8 mouse cellular contexts compared by ENCODE assay signal in the genomic region with DNA sequence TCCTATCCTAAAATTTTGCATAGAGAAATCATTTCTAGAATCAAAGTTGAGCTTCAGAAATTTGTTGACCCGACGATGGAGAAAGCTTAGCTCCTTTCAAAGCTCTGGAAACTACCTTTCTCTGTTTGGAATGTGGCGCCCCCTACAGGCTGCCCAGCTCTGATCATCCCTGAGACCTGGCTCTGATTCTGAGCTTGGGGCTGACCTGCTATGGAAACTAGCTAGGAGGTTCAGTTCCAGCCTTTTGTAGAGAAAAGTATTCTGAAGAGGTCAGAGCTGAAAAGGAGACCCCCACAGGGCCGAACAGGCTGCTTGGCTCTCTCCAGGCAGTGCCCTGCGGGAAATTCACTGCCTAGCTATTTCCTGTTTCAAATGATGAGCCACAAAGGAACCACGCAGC.
A peak's percentile ranks its signal among the peaks of the same experiment; 100 is the strongest.
DNase-seq lines count a peak whose midpoint lies in the region; ATAC-seq and TF ChIP-seq lines count a peak whose summit lies in the region.

No protein-coding gene starts in this region.

- H3K9me3 ChIP-seq in forebrain, embryonic 14.5 days (replicated peaks; ENCODE audit: control insufficient read depth, low read length): no peaks in the 10 kb centered on the region
- H3K9me3 ChIP-seq in forebrain, embryonic 16.5 days (ENCODE audit: control insufficient read depth, low read length): no peaks in the 10 kb centered on the region
- no peaks in the 10 kb centered on the region for H3K9me3 ChIP-seq in embryonic facial prominence, embryonic 13.5 days
- no peaks in the 10 kb centered on the region for H3K9me3 ChIP-seq in stomach, postnatal 0 days (ENCODE audit: control insufficient read depth, low read length)

- no peak overlapping the region for H3K4me3 ChIP-seq in forebrain, embryonic 14.5 days (ENCODE audit: low read depth, low read length)
- no peak overlapping the region for H3K4me3 ChIP-seq in forebrain, embryonic 16.5 days (replicated peaks; ENCODE audit: low read length)
- no peak overlapping the region for H3K4me3 ChIP-seq in embryonic facial prominence, embryonic 13.5 days
- no peak overlapping the region for H3K4me3 ChIP-seq in stomach, postnatal 0 days (ENCODE audit: low read depth, low read length)

- no peak overlapping the region for H3K27ac ChIP-seq in forebrain, embryonic 14.5 days (ENCODE audit: low read depth, low read length)
- H3K27ac ChIP-seq in forebrain, embryonic 16.5 days (ENCODE audit: low read length): no peak overlapping the region
- peak overlapping the region; percentile 39; the same call in 1 of the 2 replicates for H3K27ac ChIP-seq in embryonic facial prominence, embryonic 13.5 days
- H3K27ac ChIP-seq in stomach, postnatal 0 days (replicated peaks): no peak overlapping the region

- DNase-seq in forebrain, embryonic 14.5 days (ENCODE audit: low spot score): peak; percentile 68
- peak; percentile 77 for DNase-seq in 3T3-L1 (ENCODE audit: low read depth, low spot score)
- DNase-seq in adrenal gland, postnatal 10 days: peak; percentile 79
- peak; percentile 81 for DNase-seq in layer of hippocampus, postnatal 10 days (ENCODE audit: low spot score in 2 of 2)
- peak; percentile 41 for DNase-seq in lung, postnatal 25 days (ENCODE audit: low spot score)
- peak; percentile 44 for DNase-seq in stomach, postnatal 0 days (ENCODE audit: low spot score)

- no peaks in the 10 kb centered on the region for H3K27me3 ChIP-seq in forebrain, embryonic 14.5 days (replicated peaks; ENCODE audit: control insufficient read depth, insufficient read depth, low read length)
- H3K27me3 ChIP-seq in forebrain, embryonic 16.5 days (replicated peaks; ENCODE audit: control insufficient read depth, insufficient read depth, low read length): no peaks in the 10 kb centered on the region
- H3K27me3 ChIP-seq in embryonic facial prominence, embryonic 13.5 days: peaks cover 3% of the 10 kb centered on the region; the same call in 1 of the 2 replicates
- H3K27me3 ChIP-seq in stomach, postnatal 0 days (ENCODE audit: control insufficient read depth, insufficient read depth, low read length): no peaks in the 10 kb centered on the region

- no peak overlapping the region for H3K4me2 ChIP-seq in forebrain, embryonic 14.5 days (ENCODE audit: low read length)
- no peak overlapping the region for H3K4me2 ChIP-seq in forebrain, embryonic 16.5 days (ENCODE audit: low read length)
- no peak overlapping the region for H3K4me2 ChIP-seq in embryonic facial prominence, embryonic 13.5 days
- H3K4me2 ChIP-seq in stomach, postnatal 0 days (replicated peaks; ENCODE audit: low read depth): no peak overlapping the region

- 16% methylated on average over 6 of the region's 6 CpGs for WGBS in forebrain, embryonic 14.5 days
- 15% methylated on average over 6 of the region's 6 CpGs for WGBS in forebrain, embryonic 16.5 days
- 12% methylated on average over 6 of the region's 6 CpGs for WGBS in embryonic facial prominence, embryonic 13.5 days
- 41% methylated on average over 6 of the region's 6 CpGs for WGBS in stomach, postnatal 0 days

- H3K4me1 ChIP-seq in forebrain, embryonic 14.5 days (ENCODE audit: control insufficient read depth, insufficient read depth, low read length): peaks cover 8% of the 10 kb centered on the region
- H3K4me1 ChIP-seq in forebrain, embryonic 16.5 days (replicated peaks; ENCODE audit: control insufficient read depth, insufficient read depth, low read length): peaks cover 9% of the 10 kb centered on the region
- peaks cover 50% of the 10 kb centered on the region for H3K4me1 ChIP-seq in embryonic facial prominence, embryonic 13.5 days
- H3K4me1 ChIP-seq in stomach, postnatal 0 days (replicated peaks; ENCODE audit: control insufficient read depth, insufficient read depth): no peaks in the 10 kb centered on the region

- TF ChIP-seq EP300 in stomach, postnatal 0 days (optimal IDR thresholded peaks at IDR 0.05): no peak

- no peak overlapping the region for H3K9ac ChIP-seq in forebrain, embryonic 14.5 days (ENCODE audit: low read length)
- H3K9ac ChIP-seq in forebrain, embryonic 16.5 days (replicated peaks; ENCODE audit: low read depth, low read length): no peak overlapping the region
- no peak overlapping the region for H3K9ac ChIP-seq in embryonic facial prominence, embryonic 13.5 days
- H3K9ac ChIP-seq in stomach, postnatal 0 days (ENCODE audit: low read length): no peak overlapping the region

- no peaks in the 10 kb centered on the region for H3K36me3 ChIP-seq in forebrain, embryonic 14.5 days (ENCODE audit: control insufficient read depth, insufficient read depth, low read length)
- no peaks in the 10 kb centered on the region for H3K36me3 ChIP-seq in forebrain, embryonic 16.5 days (ENCODE audit: control insufficient read depth, insufficient read depth)
- no peaks in the 10 kb centered on the region for H3K36me3 ChIP-seq in embryonic facial prominence, embryonic 13.5 days
- H3K36me3 ChIP-seq in stomach, postnatal 0 days (ENCODE audit: control insufficient read depth, insufficient read depth, low read length): no peaks in the 10 kb centered on the region

- peak; percentile 72 for TF ChIP-seq CTCF in stomach, postnatal 0 days (IDR thresholded peaks at IDR 0.05; ENCODE audit: low read depth)

- ATAC-seq in forebrain, embryonic 14.5 days: no peak
- no peak for ATAC-seq in forebrain, embryonic 16.5 days
- ATAC-seq in embryonic facial prominence, embryonic 13.5 days (ENCODE audit: insufficient number of reproducible peaks, insufficient read depth, low FRiP score, low TSS enrichment, low read depth): no peak
- ATAC-seq in stomach, postnatal 0 days (ENCODE audit: low FRiP score, low TSS enrichment): no peak
